Mouse (Mus musculus): ENCODE measurements around the gene Adgrg1. TPM values are rescaled to one million over a fixed set of nuclear protein-coding genes. Genes with fewer than 3 reads are reported as not detected.

Adgrg1 gene
- polyA plus RNA-seq, 1 experiment from 2014 or later: 35.4 TPM

DNA sequence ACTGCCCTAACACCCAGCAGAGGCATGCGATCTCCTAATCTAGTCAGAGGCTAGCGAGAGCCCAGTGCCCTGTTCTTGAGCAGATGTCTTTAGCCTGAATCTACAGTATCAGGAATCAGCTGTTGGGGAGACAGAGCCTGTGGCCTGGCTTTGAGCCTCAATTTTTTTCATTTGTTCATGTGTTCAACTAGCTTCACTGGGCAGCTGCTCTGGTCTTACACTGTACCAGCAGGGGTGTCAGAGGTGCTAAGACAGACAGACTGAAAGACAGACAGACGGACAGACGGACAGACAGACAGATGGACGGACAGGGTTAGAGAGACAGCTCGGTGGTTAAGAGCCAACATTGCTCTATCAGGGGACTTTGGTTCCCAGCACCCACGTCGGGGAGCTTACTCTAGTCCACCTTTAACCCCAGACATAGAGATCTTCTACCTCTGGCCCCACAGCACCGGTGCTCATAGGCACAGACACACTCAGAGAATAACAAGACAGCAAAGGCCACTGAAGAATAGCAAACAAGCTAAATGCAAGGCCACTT, 17.0 kb downstream of the Adgrg1 start:
- Histone ChIP-seq H3K4me2 (ENCODE audit: low read depth, low read length) (peak overlapping the region; percentile 26; the same call in 1 of the 2 replicates), H3K4me1 (ENCODE audit: insufficient read depth) (peaks cover 66% of the 10 kb centered on the region), H3K27me3 (ENCODE audit: insufficient read depth, low read length) (no peaks in the 10 kb centered on the region), H3K4me3 (ENCODE audit: low read depth, low read length) (no peak overlapping the region), H3K36me3 (replicated peaks; ENCODE audit: insufficient read depth, low read length) (peaks cover 6% of the 10 kb centered on the region), H3K9me3 (ENCODE audit: low read length) (no peaks in the 10 kb centered on the region), H3K27ac (ENCODE audit: low read depth) (peak overlapping the region; percentile 40; the same call in 1 of the 2 replicates), H3K9ac (replicated peaks) (0 out of 2 replicates have a peak overlapping the region, but pooled peaks have one; percentile 26)
- WGBS (ENCODE audit: insufficient replicate concordance): 50% methylated on average over 9 of the region's 9 CpGs
- no peak for TF ChIP-seq EP300 (IDR thresholded peaks at IDR 0.05; ENCODE audit: low read depth)
- no peak for TF ChIP-seq CTCF (IDR thresholded peaks at IDR 0.05; ENCODE audit: low read depth)
- DNase-seq: no peak
- ATAC-seq: peak; percentile 22; the same call in 1 of the 2 replicates

DNA sequence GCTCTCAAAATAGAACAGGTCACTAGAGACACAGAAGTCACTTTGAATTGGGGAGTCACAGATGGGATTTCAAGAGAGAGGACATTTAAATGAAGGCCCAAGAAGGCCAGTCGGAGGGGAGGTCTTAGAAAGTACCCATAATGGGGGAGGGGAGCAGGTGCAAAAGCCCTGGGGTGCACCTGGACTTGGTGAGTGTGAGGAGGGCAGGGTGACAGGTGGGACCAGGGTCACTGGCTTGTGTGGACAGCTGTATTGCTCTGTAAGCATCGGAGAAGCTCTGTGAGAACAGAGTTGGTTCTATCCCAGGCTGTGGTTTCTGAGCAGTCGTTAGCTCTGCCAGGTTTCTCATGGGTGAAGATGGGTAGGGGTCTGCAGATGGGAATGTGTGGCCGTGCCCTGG, 17.5 kb downstream of the Adgrg1 start:
- H3K36me3 ChIP-seq (replicated peaks; ENCODE audit: insufficient read depth, low read length): peaks cover 6% of the 10 kb centered on the region
- H3K27ac ChIP-seq (ENCODE audit: low read depth): peak overlapping the region; percentile 40; the same call in 1 of the 2 replicates
- ATAC-seq: no peak
- 0 out of 2 replicates have a peak overlapping the region, but pooled peaks have one; percentile 26 for H3K9ac ChIP-seq (replicated peaks)
- no peaks in the 10 kb centered on the region for H3K27me3 ChIP-seq (ENCODE audit: insufficient read depth, low read length)
- no peaks in the 10 kb centered on the region for H3K9me3 ChIP-seq (ENCODE audit: low read length)
- peaks cover 63% of the 10 kb centered on the region for H3K4me1 ChIP-seq (ENCODE audit: insufficient read depth)
- 63% methylated on average over 4 of the region's 4 CpGs for WGBS (ENCODE audit: insufficient replicate concordance)
- H3K4me3 ChIP-seq (ENCODE audit: low read depth, low read length): no peak overlapping the region
- 0 out of 2 replicates have a peak overlapping the region, but pooled peaks have one; percentile 26 for H3K4me2 ChIP-seq (ENCODE audit: low read depth, low read length)
- DNase-seq: no peak
- no peak for TF ChIP-seq CTCF (IDR thresholded peaks at IDR 0.05; ENCODE audit: low read depth)
- no peak for TF ChIP-seq EP300 (IDR thresholded peaks at IDR 0.05; ENCODE audit: low read depth)

DNA sequence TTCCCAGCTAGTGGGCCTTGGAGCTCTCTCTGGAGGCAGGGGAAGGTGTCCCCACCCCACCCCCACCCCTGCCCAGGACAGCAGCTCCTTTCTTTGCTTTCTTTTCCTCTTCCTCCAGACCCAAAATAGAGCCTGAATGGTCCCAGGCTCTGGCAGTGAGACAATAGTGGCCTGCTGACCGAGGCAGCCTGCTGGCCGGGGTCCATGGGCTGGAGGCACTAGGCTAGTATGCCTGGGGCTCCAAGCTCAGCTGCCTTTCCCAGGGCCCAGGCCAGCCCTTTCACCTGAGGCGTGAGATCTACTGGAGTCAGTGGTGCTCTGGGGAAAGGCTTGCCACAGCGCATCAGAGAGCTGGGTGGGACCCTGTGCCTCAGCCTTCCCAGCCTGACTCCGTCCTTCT, 18.0 kb downstream of the Adgrg1 start:
- 0 out of 2 replicates have a peak overlapping the region, but pooled peaks have one; percentile 6 for H3K27ac ChIP-seq (ENCODE audit: low read depth)
- no peak for DNase-seq
- H3K9ac ChIP-seq (replicated peaks): no peak overlapping the region; the same call in 1 of the 2 replicates
- no peak overlapping the region for H3K4me2 ChIP-seq (ENCODE audit: low read depth, low read length)
- TF ChIP-seq CTCF (IDR thresholded peaks at IDR 0.05; ENCODE audit: low read depth): no peak
- TF ChIP-seq EP300 (IDR thresholded peaks at IDR 0.05; ENCODE audit: low read depth): no peak
- H3K36me3 ChIP-seq (replicated peaks; ENCODE audit: insufficient read depth, low read length): peaks cover 6% of the 10 kb centered on the region
- no peaks in the 10 kb centered on the region for H3K27me3 ChIP-seq (ENCODE audit: insufficient read depth, low read length)
- 73% methylated on average over 5 of the region's 5 CpGs for WGBS (ENCODE audit: insufficient replicate concordance)
- peaks cover 59% of the 10 kb centered on the region for H3K4me1 ChIP-seq (ENCODE audit: insufficient read depth)
- H3K4me3 ChIP-seq (ENCODE audit: low read depth, low read length): no peak overlapping the region
- no peaks in the 10 kb centered on the region for H3K9me3 ChIP-seq (ENCODE audit: low read length)
- no peak for ATAC-seq

DNA sequence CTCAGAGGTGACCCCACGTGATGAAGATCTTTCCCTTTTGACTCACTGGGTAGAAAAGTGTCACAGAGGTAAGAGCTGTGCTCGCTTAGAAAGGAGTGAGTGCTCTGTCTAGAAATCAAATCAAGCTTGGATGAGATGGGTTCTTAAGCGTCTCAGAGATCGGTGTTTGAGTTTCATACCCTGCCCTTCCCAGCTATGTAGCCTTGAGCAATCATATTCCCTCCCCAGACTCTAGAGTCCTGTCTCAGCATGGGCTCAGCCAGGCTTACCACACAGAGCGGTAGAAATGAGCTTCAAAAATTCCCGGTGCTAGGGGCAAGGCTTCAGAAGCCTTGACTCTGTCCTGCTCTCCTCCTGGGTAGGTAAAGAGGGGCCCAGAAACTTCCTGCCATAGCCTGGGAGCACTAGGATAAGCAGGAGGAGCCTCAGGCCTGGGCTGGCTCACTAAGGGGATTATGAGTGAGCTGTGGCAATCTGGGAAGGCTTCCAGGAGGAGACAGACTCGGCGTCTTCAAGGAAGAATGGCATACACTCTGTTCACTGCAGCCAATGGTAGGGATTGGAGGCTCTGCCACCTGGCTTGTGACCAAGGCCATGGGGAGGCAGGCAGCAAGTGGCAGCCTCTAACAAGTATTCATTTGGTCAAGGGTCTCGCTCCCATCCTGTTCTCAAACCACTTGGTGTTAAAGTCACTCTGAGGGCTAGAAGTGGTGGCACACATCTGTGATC, 18.6 kb downstream of the Adgrg1 start:
- H3K9ac ChIP-seq (replicated peaks): no peak overlapping the region
- no peaks in the 10 kb centered on the region for H3K27me3 ChIP-seq (ENCODE audit: insufficient read depth, low read length)
- TF ChIP-seq CTCF (IDR thresholded peaks at IDR 0.05; ENCODE audit: low read depth) (no peak), EP300 (IDR thresholded peaks at IDR 0.05; ENCODE audit: low read depth) (no peak)
- no peak for ATAC-seq
- H3K4me3 ChIP-seq (ENCODE audit: low read depth, low read length): no peak overlapping the region
- H3K4me1 ChIP-seq (ENCODE audit: insufficient read depth): peaks cover 59% of the 10 kb centered on the region
- H3K36me3 ChIP-seq (replicated peaks; ENCODE audit: insufficient read depth, low read length): peaks cover 6% of the 10 kb centered on the region
- H3K9me3 ChIP-seq (ENCODE audit: low read length): no peaks in the 10 kb centered on the region
- 65% methylated on average over 9 of the region's 9 CpGs for WGBS (ENCODE audit: insufficient replicate concordance)
- DNase-seq: no peak
- no peak overlapping the region for H3K4me2 ChIP-seq (ENCODE audit: low read depth, low read length)
- no peak overlapping the region for H3K27ac ChIP-seq (ENCODE audit: low read depth)

DNA sequence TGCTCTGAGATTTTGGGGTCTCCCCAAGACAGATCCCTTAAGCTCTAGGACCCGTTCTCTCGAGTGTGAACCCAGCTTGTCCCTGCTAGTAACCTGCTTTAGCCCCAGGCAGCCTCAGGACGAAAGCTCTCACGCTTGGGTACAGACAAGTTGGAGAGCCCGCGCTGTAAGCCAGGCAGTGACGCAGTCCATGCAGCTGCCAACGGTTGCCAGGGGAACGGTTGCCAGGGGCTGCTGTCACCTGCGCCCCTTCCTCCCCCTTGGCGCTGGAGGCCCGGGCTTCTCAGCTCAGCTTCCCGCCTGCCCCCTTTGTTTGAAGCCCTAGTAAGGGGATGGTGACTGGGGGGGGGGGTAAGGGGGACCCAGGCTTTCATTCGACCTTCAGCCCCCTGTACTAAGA, 19.5 kb downstream of the Adgrg1 start:
- WGBS (ENCODE audit: insufficient replicate concordance): 27% methylated on average over 14 of the region's 14 CpGs
- Histone ChIP-seq H3K27me3 (ENCODE audit: insufficient read depth, low read length) (no peaks in the 10 kb centered on the region), H3K9me3 (ENCODE audit: low read length) (no peaks in the 10 kb centered on the region), H3K9ac (replicated peaks) (no peak overlapping the region), H3K4me3 (ENCODE audit: low read depth, low read length) (no peak overlapping the region), H3K27ac (ENCODE audit: low read depth) (no peak overlapping the region), H3K4me1 (ENCODE audit: insufficient read depth) (peaks cover 52% of the 10 kb centered on the region), H3K4me2 (ENCODE audit: low read depth, low read length) (no peak overlapping the region), H3K36me3 (replicated peaks; ENCODE audit: insufficient read depth, low read length) (peaks cover 6% of the 10 kb centered on the region)
- peak; percentile 42 for DNase-seq
- no peak for TF ChIP-seq EP300 (IDR thresholded peaks at IDR 0.05; ENCODE audit: low read depth)
- no peak for TF ChIP-seq CTCF (IDR thresholded peaks at IDR 0.05; ENCODE audit: low read depth)
- ATAC-seq: no peak

DNA sequence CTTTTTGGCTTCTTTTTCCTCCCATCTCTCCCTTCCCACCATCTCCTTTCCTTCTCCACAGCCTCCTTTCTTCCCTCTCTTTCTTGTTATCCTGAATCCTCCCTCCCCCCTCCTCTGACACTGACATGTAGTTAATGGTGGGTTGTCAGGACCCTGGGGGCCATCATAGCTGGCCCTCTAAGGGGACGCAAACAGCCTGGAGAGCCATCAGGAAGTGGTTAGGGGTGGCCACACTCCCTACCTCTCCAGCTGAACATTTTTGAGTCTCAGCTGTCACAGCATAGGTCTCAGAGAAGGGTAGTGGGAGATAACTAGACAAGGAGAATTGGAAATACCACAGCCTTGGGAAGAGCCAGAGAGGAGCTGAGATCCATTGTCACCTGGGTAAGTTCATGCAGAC, 20.0 kb downstream of the Adgrg1 start:
- ATAC-seq (no peak), DNase-seq (no peak)
- Histone ChIP-seq H3K36me3 (replicated peaks; ENCODE audit: insufficient read depth, low read length) (peaks cover 6% of the 10 kb centered on the region), H3K4me1 (ENCODE audit: insufficient read depth) (peaks cover 50% of the 10 kb centered on the region), H3K4me3 (ENCODE audit: low read depth, low read length) (no peak overlapping the region), H3K4me2 (ENCODE audit: low read depth, low read length) (no peak overlapping the region), H3K9ac (replicated peaks) (no peak overlapping the region), H3K27ac (ENCODE audit: low read depth) (no peak overlapping the region), H3K27me3 (ENCODE audit: insufficient read depth, low read length) (no peaks in the 10 kb centered on the region), H3K9me3 (ENCODE audit: low read length) (no peaks in the 10 kb centered on the region)
- 55% methylated on average over 1 of the region's 1 CpGs for WGBS (ENCODE audit: insufficient replicate concordance)
- no peak for TF ChIP-seq EP300 (IDR thresholded peaks at IDR 0.05; ENCODE audit: low read depth)
- no peak for TF ChIP-seq CTCF (IDR thresholded peaks at IDR 0.05; ENCODE audit: low read depth)

Measured in liver, postnatal 0 days (tissue).